Mouse (Mus musculus) midbrain, embryonic 16.5 days (tissue): ENCODE results near the gene Bicral. TPM values are rescaled to one million over a fixed set of nuclear protein-coding genes. Genes with fewer than 3 reads are reported as not detected.

Experiments
- ATAC-seq: fragments of 200-750 bp; cut with Nextera tagmentation; 2 replicates; pipeline ENCODE4 v1.8.0; 2017; ENCODE audit warnings: moderate TSS enrichment
- H3K27ac ChIP-seq: fragments of 300-500 bp; sonication (generic); 2 replicates; pipeline ENCODE4 v1.5.1; 2014; ENCODE audit warnings: mild to moderate bottlenecking, low read length, mixed read lengths
- H3K27me3 ChIP-seq: fragments of 300-500 bp; sonication (generic); 2 replicates; pipeline ENCODE4 v1.6.1; 2014; ENCODE audit warnings: low read depth, low read length, mixed read lengths; ENCODE audit not compliant: control insufficient read depth, insufficient read depth
- H3K36me3 ChIP-seq: fragments of 300-500 bp; sonication (generic); 2 replicates; pipeline ENCODE4 v1.6.1; 2014; ENCODE audit warnings: mild to moderate bottlenecking, low read length, moderate library complexity, mixed read lengths; ENCODE audit not compliant: control insufficient read depth, insufficient read depth
- H3K4me1 ChIP-seq: fragments of 300-500 bp; sonication (generic); 2 replicates; pipeline ENCODE4 v1.6.1; 2014; ENCODE audit warnings: mild to moderate bottlenecking, low read length, mixed read lengths; ENCODE audit not compliant: control insufficient read depth, insufficient read depth
- H3K4me2 ChIP-seq: fragments of 300-500 bp; sonication (generic); 2 replicates; pipeline ENCODE4 v1.6.1; 2014; ENCODE audit warnings: mild to moderate bottlenecking, low read length, mixed read lengths
- H3K4me3 ChIP-seq: fragments of 300-500 bp; sonication (generic); 2 replicates; pipeline ENCODE4 v1.5.1; 2014; ENCODE audit warnings: low read depth, mild to moderate bottlenecking, low read length, moderate library complexity, mixed read lengths
- H3K9ac ChIP-seq: fragments of 300-500 bp; sonication (generic); 2 replicates; pipeline ENCODE4 v1.6.1; 2014; ENCODE audit warnings: low read depth, low read length, mixed read lengths
- H3K9me3 ChIP-seq: fragments of 300-500 bp; sonication (generic); replicated peaks from 2 replicates; pipeline ENCODE4 v1.6.1; 2014; ENCODE audit warnings: mild to moderate bottlenecking, low read length, mixed read lengths; ENCODE audit not compliant: control insufficient read depth, poor library complexity, severe bottlenecking
- WGBS: fragments of 180-500 bp; shearing (Covaris S2); extraction: QIAGEN DNeasy Blood & Tissue Kit; methylation state at CpG from one replicate; pipeline ENCODE4 v1.1.7; 2014; 5-methylcytosine and 5-hydroxymethylcytosine counted together
- polyA plus RNA-seq: library from polyadenylated mRNA; unstranded; fragments of >200 nt; fragmentation: Nextera tagmentation; extraction: Ambion mirVana; gene quantifications from 2 replicates; pipeline ENCODE4 v1.2.1, GENCODE M21; 2015

The Bicral gene
- polyA plus RNA-seq, 1 experiment from 2014 or later = 9.5 TPM

- no peak overlapping the region for H3K4me2 ChIP-seq
- no peak overlapping the region for H3K27ac ChIP-seq
- H3K4me1 ChIP-seq = no peaks in the 10 kb centered on the region
- no peaks in the 10 kb centered on the region for H3K36me3 ChIP-seq
- H3K4me3 ChIP-seq = no peak overlapping the region
- no peak for ATAC-seq
- H3K9me3 ChIP-seq = no peaks in the 10 kb centered on the region
- H3K27me3 ChIP-seq = no peaks in the 10 kb centered on the region
- H3K9ac ChIP-seq = no peak overlapping the region
- WGBS = 90% methylated on average over 10 of the region's 10 CpGs
These were observed 17.8 kb downstream of the Bicral start for GRCm38 (mm10) chr17:46840304-46841010.

DNA sequence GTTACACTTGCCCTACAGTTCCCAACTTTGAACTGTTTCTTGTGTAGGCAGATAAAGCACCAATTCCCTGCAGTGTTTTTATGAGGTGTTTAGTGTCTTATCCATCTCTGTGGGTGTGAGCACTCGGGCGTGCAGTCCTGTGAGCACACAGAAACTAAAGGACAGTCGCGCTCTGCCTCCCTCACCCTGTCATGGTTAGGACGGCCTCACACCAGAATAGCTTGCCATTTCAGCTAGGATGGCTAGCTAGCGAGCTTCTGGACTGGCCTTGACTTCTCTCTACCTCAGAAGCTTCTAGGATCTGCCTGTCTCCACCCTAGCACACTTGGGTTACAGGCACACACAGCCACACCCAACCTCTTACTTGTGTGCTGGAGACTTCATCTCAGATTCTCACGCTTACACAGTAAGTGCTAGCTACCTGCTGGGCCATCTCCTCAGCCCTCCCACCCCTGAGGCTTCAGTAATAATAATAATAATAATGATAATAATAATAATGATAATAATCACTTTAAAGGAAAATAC lies 19.8 kb downstream of the Bicral start:
- H3K4me1 ChIP-seq = no peaks in the 10 kb centered on the region
- H3K27me3 ChIP-seq = no peaks in the 10 kb centered on the region
- no peak for ATAC-seq
- H3K27ac ChIP-seq = no peak overlapping the region
- H3K4me3 ChIP-seq = no peak overlapping the region
- no peaks in the 10 kb centered on the region for H3K36me3 ChIP-seq
- H3K9me3 ChIP-seq = no peaks in the 10 kb centered on the region
- no peak overlapping the region for H3K9ac ChIP-seq
- H3K4me2 ChIP-seq = no peak overlapping the region
- 64% methylated on average over 7 of the region's 7 CpGs for WGBS

GRCm38 (mm10) chr17:46837897-46838296 lies 20.4 kb downstream of the Bicral start:
- Histone ChIP-seq H3K4me2 (no peak overlapping the region), H3K27me3 (no peaks in the 10 kb centered on the region), H3K9me3 (no peaks in the 10 kb centered on the region), H3K4me3 (no peak overlapping the region), H3K9ac (no peak overlapping the region), H3K27ac (no peak overlapping the region), H3K36me3 (no peaks in the 10 kb centered on the region), H3K4me1 (no peaks in the 10 kb centered on the region)
- ATAC-seq = no peak
- WGBS = 88% methylated on average over 2 of the region's 2 CpGs

DNA sequence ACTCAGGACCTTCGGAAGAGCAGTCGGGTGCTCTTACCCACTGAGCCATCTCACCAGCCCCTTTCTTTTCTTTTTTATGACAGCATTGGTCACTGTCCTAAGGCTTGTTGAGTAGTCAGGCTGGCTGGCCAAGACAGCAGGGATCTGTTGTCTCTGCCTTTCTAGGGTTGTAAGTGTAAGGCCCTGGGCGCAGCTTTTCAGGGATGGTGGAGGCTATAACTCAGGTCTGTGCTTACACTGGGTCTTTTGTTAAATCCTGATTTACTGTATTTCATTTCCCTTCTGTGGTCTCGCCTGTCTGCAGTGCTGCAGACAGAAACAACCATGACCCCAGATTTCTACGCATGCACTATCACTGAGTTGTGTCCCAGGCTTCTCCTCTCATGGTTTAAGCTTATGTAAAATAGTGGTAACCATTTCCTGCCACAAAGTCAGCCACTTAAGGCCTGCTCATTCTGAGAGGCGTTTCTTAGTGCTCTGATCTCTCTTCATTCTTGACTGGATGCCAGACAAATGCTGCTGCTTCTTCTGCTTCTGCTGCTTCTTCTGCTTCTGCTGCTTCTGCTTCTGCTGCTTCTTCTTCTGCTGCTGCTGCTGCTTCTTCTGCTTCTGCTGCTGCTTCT lies 23.1 kb downstream of the Bicral start:
- Histone ChIP-seq H3K4me2 (no peak overlapping the region), H3K27me3 (no peaks in the 10 kb centered on the region), H3K27ac (no peak overlapping the region), H3K9ac (no peak overlapping the region), H3K36me3 (no peaks in the 10 kb centered on the region), H3K9me3 (no peaks in the 10 kb centered on the region), H3K4me1 (no peaks in the 10 kb centered on the region), H3K4me3 (no peak overlapping the region)
- no peak for ATAC-seq
- WGBS = 87% methylated on average over 6 of the region's 6 CpGs

DNA sequence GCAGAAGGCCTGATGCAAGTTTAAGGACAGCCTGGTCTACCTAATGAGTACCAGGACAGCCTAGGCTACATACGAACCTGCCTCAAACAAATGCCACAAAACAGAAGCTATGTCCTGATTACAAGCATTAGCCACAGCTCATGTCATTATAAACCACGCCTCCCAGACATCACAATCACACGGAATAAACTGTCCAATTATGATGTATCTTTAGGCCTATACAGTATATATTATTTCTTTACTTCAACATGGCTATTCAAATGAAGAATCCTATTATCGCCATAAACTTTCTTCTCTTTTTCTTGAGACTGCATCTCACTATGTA lies 25.3 kb downstream of the Bicral start:
- ATAC-seq = no peak
- H3K27ac ChIP-seq = no peak overlapping the region
- H3K9me3 ChIP-seq = no peaks in the 10 kb centered on the region

DNA sequence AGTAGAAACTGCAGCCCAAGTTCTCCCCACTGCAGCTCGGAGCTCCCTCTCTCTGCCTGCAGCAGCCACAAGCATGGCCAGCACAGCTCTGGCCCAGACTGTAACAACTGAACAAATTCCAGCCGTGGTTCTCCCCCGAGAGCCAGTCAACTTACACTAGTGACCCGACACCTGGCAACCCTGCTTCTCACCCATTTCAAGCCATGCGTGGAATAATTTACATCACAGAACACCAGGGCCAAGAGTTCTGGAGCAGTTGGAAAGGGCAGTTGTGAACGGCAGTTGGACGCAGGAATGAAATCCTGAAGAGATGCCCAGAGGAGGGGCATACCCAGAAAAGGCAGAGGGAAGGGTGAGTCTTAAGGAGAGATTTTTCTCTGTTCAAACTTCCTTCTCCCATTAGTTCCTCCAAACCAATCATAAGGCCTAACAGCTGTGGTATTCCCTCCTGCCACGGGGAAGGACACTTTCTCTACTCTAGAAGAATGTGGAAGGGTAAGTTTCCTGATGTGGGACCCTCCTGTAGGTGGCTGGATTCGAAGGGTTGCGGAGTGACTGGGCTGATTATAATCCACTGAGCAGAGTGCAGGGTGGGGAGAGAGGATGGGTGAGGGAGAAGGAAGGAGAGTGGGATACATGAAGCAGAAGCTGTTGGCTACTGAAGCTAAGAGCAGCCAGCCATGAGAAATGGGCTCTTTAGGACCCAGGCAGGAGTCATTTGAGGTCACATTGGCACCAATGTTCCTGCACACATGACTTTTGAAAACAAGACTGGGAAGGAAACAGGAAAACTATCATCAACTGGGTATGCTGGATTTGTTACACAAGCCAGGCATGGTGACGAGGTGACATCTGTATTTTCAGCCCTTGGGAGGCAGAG lies 25.9 kb downstream of the Bicral start:
- H3K4me3 ChIP-seq = no peak overlapping the region
- H3K36me3 ChIP-seq = peaks cover 8% of the 10 kb centered on the region
- H3K9ac ChIP-seq = no peak overlapping the region
- no peak overlapping the region for H3K4me2 ChIP-seq
- no peak for ATAC-seq
- no peaks in the 10 kb centered on the region for H3K9me3 ChIP-seq
- H3K4me1 ChIP-seq = no peaks in the 10 kb centered on the region
- H3K27me3 ChIP-seq = no peaks in the 10 kb centered on the region
- no peak overlapping the region for H3K27ac ChIP-seq
- 75% methylated on average over 11 of the region's 11 CpGs for WGBS

More for the DNA sequence above, 25.3 kb downstream of the Bicral start:
- Histone ChIP-seq H3K27me3 (no peaks in the 10 kb centered on the region), H3K4me1 (no peaks in the 10 kb centered on the region), H3K4me3 (no peak overlapping the region), H3K4me2 (no peak overlapping the region), H3K9ac (no peak overlapping the region), H3K36me3 (peaks cover 6% of the 10 kb centered on the region; the same call in 1 of the 2 replicates)
- 91% methylated on average over 4 of the region's 4 CpGs for WGBS

GRCm38 (mm10) chr17:46829856-46830535 lies 28.3 kb downstream of the Bicral start:
- Histone ChIP-seq H3K4me3 (no peak overlapping the region), H3K4me1 (no peaks in the 10 kb centered on the region), H3K27ac (no peak overlapping the region), H3K27me3 (no peaks in the 10 kb centered on the region), H3K4me2 (no peak overlapping the region), H3K9me3 (no peaks in the 10 kb centered on the region), H3K9ac (no peak overlapping the region), H3K36me3 (peaks cover 19% of the 10 kb centered on the region)
- ATAC-seq = no peak
- WGBS = 90% methylated on average over 11 of the region's 11 CpGs

DNA sequence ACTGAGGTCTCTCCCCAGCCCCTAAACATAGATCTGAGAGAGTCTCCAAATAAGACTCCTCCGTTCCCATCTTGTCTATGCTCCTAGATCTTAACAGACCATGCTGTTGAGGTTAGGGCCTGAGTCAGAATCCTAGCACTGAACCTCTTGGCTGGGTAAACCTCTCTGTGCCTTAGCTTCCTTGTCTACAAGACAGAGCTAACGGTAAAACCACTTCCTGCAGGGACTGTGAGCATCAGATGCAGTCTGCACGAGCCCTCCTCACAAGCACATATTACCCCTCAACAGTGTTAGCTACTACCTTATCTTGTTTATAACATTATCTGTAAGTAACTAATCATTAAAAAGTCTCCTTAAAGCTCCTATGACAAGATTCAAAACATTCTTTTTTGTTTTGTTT lies 29.3 kb downstream of the Bicral start:
- ATAC-seq = no peak
- H3K9ac ChIP-seq = no peak overlapping the region
- H3K4me2 ChIP-seq = no peak overlapping the region
- no peak overlapping the region for H3K4me3 ChIP-seq
- no peak overlapping the region for H3K27ac ChIP-seq
- H3K9me3 ChIP-seq = no peaks in the 10 kb centered on the region
- H3K27me3 ChIP-seq = no peaks in the 10 kb centered on the region
- 96% methylated on average over 3 of the region's 3 CpGs for WGBS
- H3K36me3 ChIP-seq = peaks cover 28% of the 10 kb centered on the region
- H3K4me1 ChIP-seq = no peaks in the 10 kb centered on the region
